Mouse (Mus musculus) left cerebral cortex, adult 2 months (tissue): Measurements from ENCODE around the gene Hist3h2ba. TPM values are rescaled to one million over a fixed set of nuclear protein-coding genes. Genes with fewer than 3 reads are reported as not detected.

Experiments
- DNase-seq, 2 experiments: peaks; one replicate each; pipeline ENCODE4 v3.0.0; 2021 to 2022; ENCODE audit warnings: low spot score in 2 of 2, mixed read lengths in 1 of 2; ENCODE audit errors: extremely low spot score in 1 of 2
- H3K27ac ChIP-seq: fragments of 200-600 bp; 2 replicates; pipeline ENCODE4 v1.8.1; 2022
- H3K4me3 ChIP-seq: fragments of 200-600 bp; 2 replicates; pipeline ENCODE4 v1.8.1; 2022
- CTCF ChIP-seq: fragments of 200-600 bp; IDR thresholded peaks from 2 replicates; pipeline ENCODE4 v1.8.1; 2022; ENCODE audit warnings: antibody characterized with exemption, mild to moderate bottlenecking, moderate library complexity
- intact Hi-C: fragments of 180-260 bp; cut with DNase I; formaldehyde crosslinking; loops from one replicate; pipeline ENCODE4 v1.15.1; 2025
- total RNA-seq, 2 experiments: library from RNA; stranded (reverse); gene quantifications; 2 replicates each; pipeline ENCODE4 v1.2.3; 2021

Hist3h2ba gene
- total RNA-seq, 2 experiments from 2014 or later, result 88.5 to 98.9 TPM

- no peak overlapping the region for H3K4me3 ChIP-seq
- intact Hi-C loops, result no loop called here
- DNase-seq, result no peak
- no peak for TF ChIP-seq CTCF
- peak overlapping the region; percentile 50; the same call in 1 of the 2 replicates for H3K27ac ChIP-seq
These were observed 33.9 kb downstream of the Hist3h2ba start for GRCm38 (mm10) chr11:58982471-58983097.

- intact Hi-C loops, result no loop called here
- Histone ChIP-seq H3K27ac (no peak overlapping the region), H3K4me3 (no peak overlapping the region)
- DNase-seq, result no peak
- no peak for TF ChIP-seq CTCF
These were observed 35.1 kb downstream of the Hist3h2ba start for GRCm38 (mm10) chr11:58983691-58984341.

GRCm38 (mm10) chr11:58984657-58985056, 35.9 kb downstream of the Hist3h2ba start:
- no peak overlapping the region for H3K27ac ChIP-seq
- intact Hi-C loops, result no loop called here
- no peak for DNase-seq
- no peak for TF ChIP-seq CTCF
- no peak overlapping the region for H3K4me3 ChIP-seq

- no peak overlapping the region for H3K27ac ChIP-seq
- intact Hi-C loops, result no loop called here
- no peak for TF ChIP-seq CTCF
- DNase-seq, result no peak
- no peak overlapping the region for H3K4me3 ChIP-seq
These were observed 36.7 kb downstream of the Hist3h2ba start for GRCm38 (mm10) chr11:58985299-58985917.

- TF ChIP-seq CTCF, result no peak
- intact Hi-C loops, result no loop called here
- no peak overlapping the region for H3K4me3 ChIP-seq
- H3K27ac ChIP-seq, result no peak overlapping the region
- DNase-seq, result no peak
These were observed 40.4 kb downstream of the Hist3h2ba start for GRCm38 (mm10) chr11:58989166-58989565.

GRCm38 (mm10) chr11:58990141-58990540, 41.4 kb downstream of the Hist3h2ba start:
- no peak overlapping the region for H3K4me3 ChIP-seq
- TF ChIP-seq CTCF, result no peak
- DNase-seq, result no peak

GRCm38 (mm10) chr11:58990794-58991193, 42.1 kb downstream of the Hist3h2ba start:
- DNase-seq, result no peak
- Histone ChIP-seq H3K4me3 (no peak overlapping the region), H3K27ac (no peak overlapping the region)
- no peak for TF ChIP-seq CTCF
- intact Hi-C loops, result no loop called here

More at GRCm38 (mm10) chr11:58990141-58990540, 41.4 kb downstream of the Hist3h2ba start:
- H3K27ac ChIP-seq, result no peak overlapping the region
- intact Hi-C loops, result no loop called here

GRCm38 (mm10) chr11:58991911-58992310, 43.2 kb downstream of the Hist3h2ba start:
- no peak overlapping the region for H3K4me3 ChIP-seq
- no peak for TF ChIP-seq CTCF
- H3K27ac ChIP-seq, result no peak overlapping the region
- DNase-seq, result no peak
- intact Hi-C loops, result no loop called here

- no peak for DNase-seq
- intact Hi-C loops, result no loop called here
- H3K27ac ChIP-seq, result no peak overlapping the region
- no peak overlapping the region for H3K4me3 ChIP-seq
- TF ChIP-seq CTCF, result no peak
These were observed 44.5 kb downstream of the Hist3h2ba start for GRCm38 (mm10) chr11:58993091-58993670.

GRCm38 (mm10) chr11:58994337-58994826, 45.7 kb downstream of the Hist3h2ba start:
- peak in 1 of 2 experiments; percentile 38 for DNase-seq
- H3K4me3 ChIP-seq, result peak overlapping the region; percentile 47
- no peak overlapping the region for H3K27ac ChIP-seq
- intact Hi-C loops, result no loop called here
- TF ChIP-seq CTCF, result peak; percentile 27

- H3K4me3 ChIP-seq, result no peak overlapping the region
- intact Hi-C loops, result no loop called here
These were observed 46.5 kb downstream of the Hist3h2ba start for GRCm38 (mm10) chr11:58995061-58995806.

More at GRCm38 (mm10) chr11:58995061-58995806, 46.5 kb downstream of the Hist3h2ba start:
- H3K27ac ChIP-seq, result no peak overlapping the region
- TF ChIP-seq CTCF, result no peak
- DNase-seq, result no peak
